Mouse (Mus musculus) ES-E14 (cell line): ENCODE results near the gene Mnt.

Source experiments
- HCFC1 ChIP-seq: IDR thresholded peaks from 2 replicates; pipeline ENCODE4 v1.6.1; 2012; ENCODE audit warnings: low read length, inconsistent platforms, borderline replicate concordance; ENCODE audit not compliant: insufficient read depth
- MAFK ChIP-seq: IDR thresholded peaks from 2 replicates; pipeline ENCODE4 v1.6.1; 2014; ENCODE audit warnings: mild to moderate bottlenecking, low read depth, low read length, inconsistent platforms; ENCODE audit not compliant: insufficient read depth

- no peak for TF ChIP-seq MAFK
- no peak for TF ChIP-seq HCFC1
Measured at GRCm38 (mm10) chr11:74820921-74821320, 9.8 kb upstream of the Mnt start.
